In genomic region chr16:21970536-21970935, GRCm38 (mm10) we compare ENCODE assay signal across 14 mouse cellular contexts. TPM values are rescaled to one million over a fixed set of nuclear protein-coding genes. Genes with fewer than 3 reads are reported as not detected.
"Had no signal": no experiment of that assay in that cellular context is flagged by ENCODE, and none has a peak within 500 bp of the region (broad histone marks: within the 10 kb centered on the region; RNA-seq: fewer than 3 reads in every experiment).

No protein-coding gene starts in this region.

- DNase-seq: lung, adult 18-20 months; lung, embryonic 14.5 days; lung, postnatal 10 days; lung, postnatal 4 days; midbrain, embryonic 14.5 days; retina, postnatal 1 day; right cerebral cortex, adult 18-20 months; right cerebral cortex, postnatal 25 days; right cerebral cortex, postnatal 4 days; spleen, adult 18-20 months; thymus, adult 2 months; thymus, postnatal 25 days; thymus, postnatal 4 days had no signal

RNA-seq across cellular contexts. Expression of gene Liph, which starts 24.9 kb away (rescaled TPM):
- total RNA-seq: megakaryocyte-erythroid progenitor cell, adult 5-6 weeks had no signal
